Mouse (Mus musculus): Measurements from ENCODE around the gene Sema3b. TPM values are rescaled to one million over a fixed set of nuclear protein-coding genes. Genes with fewer than 3 reads are reported as not detected.
A peak's percentile ranks its signal among the peaks of the same experiment; 100 is the strongest.

The Sema3b gene
- polyA plus RNA-seq, 1 experiment from 2014 or later = 30.5 TPM

GRCm38 (mm10) chr9:107550491-107551116 lies 58.4 kb downstream of the Sema3b start:
- Histone ChIP-seq H3K4me1 (replicated peaks; ENCODE audit: insufficient read depth, low read length) (peaks cover 45% of the 10 kb centered on the region), H3K27ac (peak overlapping the region; percentile 76), H3K9me3 (replicated peaks; ENCODE audit: low read length) (no peaks in the 10 kb centered on the region), H3K36me3 (ENCODE audit: insufficient read depth, low read length) (no peaks in the 10 kb centered on the region), H3K4me3 (replicated peaks; ENCODE audit: low read depth, low read length) (peak overlapping the region; percentile 41), H3K4me2 (ENCODE audit: low read length) (peak overlapping the region; percentile 75), H3K27me3 (ENCODE audit: insufficient read depth, low read length) (no peaks in the 10 kb centered on the region), H3K9ac (ENCODE audit: low read depth, low read length) (peak overlapping the region; percentile 68; the same call in 1 of the 2 replicates)
- 40% methylated on average over 23 of the region's 23 CpGs for WGBS
- peak; percentile 49 for DNase-seq (ENCODE audit: low spot score)
- no peak for TF ChIP-seq CTCF (IDR thresholded peaks at IDR 0.05; ENCODE audit: low read depth)
- ATAC-seq (replicated peaks; ENCODE audit: low FRiP score, low read depth) = no peak

GRCm38 (mm10) chr9:107549297-107550074 lies 59.5 kb downstream of the Sema3b start:
- no peak for DNase-seq (ENCODE audit: low spot score)
- ATAC-seq (replicated peaks; ENCODE audit: low FRiP score, low read depth) = no peak
- Histone ChIP-seq H3K4me3 (replicated peaks; ENCODE audit: low read depth, low read length) (no peak overlapping the region), H3K9ac (ENCODE audit: low read depth, low read length) (no peak overlapping the region), H3K27ac (no peak overlapping the region), H3K36me3 (ENCODE audit: insufficient read depth, low read length) (0 out of 2 replicates have a peak, but pooled peaks cover 8% of the 10 kb centered on the region), H3K4me2 (ENCODE audit: low read length) (no peak overlapping the region), H3K27me3 (ENCODE audit: insufficient read depth, low read length) (no peaks in the 10 kb centered on the region), H3K9me3 (replicated peaks; ENCODE audit: low read length) (no peaks in the 10 kb centered on the region), H3K4me1 (replicated peaks; ENCODE audit: insufficient read depth, low read length) (peaks cover 44% of the 10 kb centered on the region)
- TF ChIP-seq CTCF (IDR thresholded peaks at IDR 0.05; ENCODE audit: low read depth) = no peak
- 79% methylated on average over 20 of the region's 20 CpGs for WGBS

GRCm38 (mm10) chr9:107548820-107549219 lies 60.2 kb downstream of the Sema3b start:
- 84% methylated on average over 10 of the region's 10 CpGs for WGBS
- peaks cover 41% of the 10 kb centered on the region for H3K4me1 ChIP-seq (replicated peaks; ENCODE audit: insufficient read depth, low read length)

GRCm38 (mm10) chr9:107547957-107548356 lies 61.1 kb downstream of the Sema3b start:
- Histone ChIP-seq H3K4me3 (replicated peaks; ENCODE audit: low read depth, low read length) (no peak overlapping the region), H3K9ac (ENCODE audit: low read depth, low read length) (no peak overlapping the region), H3K36me3 (ENCODE audit: insufficient read depth, low read length) (0 out of 2 replicates have a peak, but pooled peaks cover 8% of the 10 kb centered on the region), H3K4me2 (ENCODE audit: low read length) (no peak overlapping the region), H3K27me3 (ENCODE audit: insufficient read depth, low read length) (no peaks in the 10 kb centered on the region), H3K27ac (no peak overlapping the region), H3K9me3 (replicated peaks; ENCODE audit: low read length) (no peaks in the 10 kb centered on the region), H3K4me1 (replicated peaks; ENCODE audit: insufficient read depth, low read length) (peaks cover 32% of the 10 kb centered on the region)
- no peak for TF ChIP-seq CTCF (IDR thresholded peaks at IDR 0.05; ENCODE audit: low read depth)
- WGBS = 79% methylated on average over 5 of the region's 5 CpGs
- DNase-seq (ENCODE audit: low spot score) = no peak
- ATAC-seq (replicated peaks; ENCODE audit: low FRiP score, low read depth) = no peak

More at GRCm38 (mm10) chr9:107548820-107549219, 60.2 kb downstream of the Sema3b start:
- H3K4me2 ChIP-seq (ENCODE audit: low read length) = no peak overlapping the region
- no peak for TF ChIP-seq CTCF (IDR thresholded peaks at IDR 0.05; ENCODE audit: low read depth)
- ATAC-seq (replicated peaks; ENCODE audit: low FRiP score, low read depth) = no peak
- H3K9ac ChIP-seq (ENCODE audit: low read depth, low read length) = no peak overlapping the region
- 0 out of 2 replicates have a peak, but pooled peaks cover 8% of the 10 kb centered on the region for H3K36me3 ChIP-seq (ENCODE audit: insufficient read depth, low read length)
- H3K9me3 ChIP-seq (replicated peaks; ENCODE audit: low read length) = no peaks in the 10 kb centered on the region
- no peak overlapping the region for H3K27ac ChIP-seq
- DNase-seq (ENCODE audit: low spot score) = no peak
- no peak overlapping the region for H3K4me3 ChIP-seq (replicated peaks; ENCODE audit: low read depth, low read length)
- no peaks in the 10 kb centered on the region for H3K27me3 ChIP-seq (ENCODE audit: insufficient read depth, low read length)

Other genes starting within 250 kb of the Sema3b start
- 0.64 TPM in 2 replicates for gene Cacna2d2, start 209.6 kb downstream of the Sema3b start, polyA plus RNA-seq (2015; fragmentation: Nextera tagmentation; extraction: Ambion mirVana)
- gene Tmem115, start 75.3 kb downstream of the Sema3b start, polyA plus RNA-seq (2015; fragmentation: Nextera tagmentation; extraction: Ambion mirVana) = 53.2 and 54.7 TPM in 2 replicates
- 50.1 and 53.9 TPM in 2 replicates for gene Cyb561d2, start 67.0 kb downstream of the Sema3b start, polyA plus RNA-seq (2015; fragmentation: Nextera tagmentation; extraction: Ambion mirVana)
- 43.8 and 45.5 TPM in 2 replicates for gene Nprl2, start 67.0 kb downstream of the Sema3b start, polyA plus RNA-seq (2015; fragmentation: Nextera tagmentation; extraction: Ambion mirVana)
- 6.7 and 7.9 TPM in 2 replicates for gene Zmynd10, start 61.9 kb downstream of the Sema3b start, polyA plus RNA-seq (2015; fragmentation: Nextera tagmentation; extraction: Ambion mirVana)
- gene Rassf1, start 57.7 kb downstream of the Sema3b start, polyA plus RNA-seq (2015; fragmentation: Nextera tagmentation; extraction: Ambion mirVana) = 49.8 and 53.6 TPM in 2 replicates
- gene Tusc2, start 46.0 kb downstream of the Sema3b start, polyA plus RNA-seq (2015; fragmentation: Nextera tagmentation; extraction: Ambion mirVana) = 52.1 and 53.0 TPM in 2 replicates
- 87.7 and 88.8 TPM in 2 replicates for gene Hyal2, start 41.3 kb downstream of the Sema3b start, polyA plus RNA-seq (2015; fragmentation: Nextera tagmentation; extraction: Ambion mirVana)
- 5.0 and 6.0 TPM in 2 replicates for gene Hyal1, start 32.3 kb downstream of the Sema3b start, polyA plus RNA-seq (2015; fragmentation: Nextera tagmentation; extraction: Ambion mirVana)
- gene Naa80, start 30.3 kb downstream of the Sema3b start, polyA plus RNA-seq (2015; fragmentation: Nextera tagmentation; extraction: Ambion mirVana) = 20.3 and 22.3 TPM in 2 replicates
- 1.3 and 2.0 TPM in 2 replicates for gene Hyal3, start 28.4 kb downstream of the Sema3b start, polyA plus RNA-seq (2015; fragmentation: Nextera tagmentation; extraction: Ambion mirVana)
- 28.9 and 29.9 TPM in 2 replicates for gene Ifrd2, start 21.6 kb downstream of the Sema3b start, polyA plus RNA-seq (2015; fragmentation: Nextera tagmentation; extraction: Ambion mirVana)
- gene Gnai2, start 26.1 kb upstream of the Sema3b start, polyA plus RNA-seq (2015; fragmentation: Nextera tagmentation; extraction: Ambion mirVana) = 351 and 359 TPM in 2 replicates
- 12.9 and 14.7 TPM in 2 replicates for gene Slc38a3, start 60.3 kb upstream of the Sema3b start, polyA plus RNA-seq (2015; fragmentation: Nextera tagmentation; extraction: Ambion mirVana)
- gene Gnat1, start 70.5 kb upstream of the Sema3b start, polyA plus RNA-seq (2015; fragmentation: Nextera tagmentation; extraction: Ambion mirVana) = 0.89 and 1.2 TPM in 2 replicates
- gene Sema3f, start 101.2 kb upstream of the Sema3b start, polyA plus RNA-seq (2015; fragmentation: Nextera tagmentation; extraction: Ambion mirVana) = 16.2 and 17.3 TPM in 2 replicates
- gene Rbm5, start 161.8 kb upstream of the Sema3b start, polyA plus RNA-seq (2015; fragmentation: Nextera tagmentation; extraction: Ambion mirVana) = 108 and 113 TPM in 2 replicates

Data from kidney, postnatal 0 days (tissue).